Mouse (Mus musculus): ENCODE data around the gene Mtfmt.

DNA sequence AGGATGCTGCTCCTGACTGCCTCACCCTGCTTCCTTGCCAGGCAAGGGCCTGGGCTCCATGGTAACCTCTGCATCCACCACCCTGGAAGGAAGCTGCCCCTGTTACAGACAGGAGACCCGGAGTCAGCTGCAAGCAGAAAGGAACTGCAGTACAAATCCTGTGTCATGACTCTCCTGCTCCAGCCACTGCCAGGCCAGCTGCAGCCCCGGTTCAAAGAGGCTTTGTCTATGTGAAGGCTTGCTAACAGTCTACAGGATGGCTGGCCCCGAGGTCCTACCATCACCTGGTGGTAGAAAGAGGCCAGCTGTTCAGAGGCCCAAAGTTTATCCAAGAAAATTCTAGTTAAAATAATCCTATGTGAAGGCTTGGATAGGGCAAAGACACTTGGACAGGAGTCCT is 24.3 kb upstream of the Mtfmt start:
- TF ChIP-seq CTCF (IDR thresholded peaks at IDR 0.05; ENCODE audit: borderline replicate concordance, insufficient read depth, low read depth, low read length) (no peak), POLR2A (IDR thresholded peaks at IDR 0.05; ENCODE audit: borderline replicate concordance, insufficient read depth, low read length) (no peak)

Measured in cerebellum, adult 2 months (tissue).